Mouse (Mus musculus): ENCODE measurements around the gene Ank3. TPM values are rescaled to one million over a fixed set of nuclear protein-coding genes. Genes with fewer than 3 reads are reported as not detected.

Gene Ank3
- total and polyA plus RNA-seq, 2 experiments from 2014 or later, result 23.4 to 64.7 TPM

- Histone ChIP-seq H3K27me3 (ENCODE audit: control insufficient read depth, insufficient read depth, low read length) (0 out of 2 replicates have a peak, but pooled peaks cover 2% of the 10 kb centered on the region), H3K27ac (ENCODE audit: low read depth) (no peak overlapping the region)
- TF ChIP-seq EP300 (IDR thresholded peaks at IDR 0.05; ENCODE audit: low read depth) (no peak), CTCF (IDR thresholded peaks at IDR 0.05; ENCODE audit: low read depth) (no peak)
Measured at GRCm38 (mm10) chr10:69574190-69574663, 175.7 kb downstream of the Ank3 start.

DNA sequence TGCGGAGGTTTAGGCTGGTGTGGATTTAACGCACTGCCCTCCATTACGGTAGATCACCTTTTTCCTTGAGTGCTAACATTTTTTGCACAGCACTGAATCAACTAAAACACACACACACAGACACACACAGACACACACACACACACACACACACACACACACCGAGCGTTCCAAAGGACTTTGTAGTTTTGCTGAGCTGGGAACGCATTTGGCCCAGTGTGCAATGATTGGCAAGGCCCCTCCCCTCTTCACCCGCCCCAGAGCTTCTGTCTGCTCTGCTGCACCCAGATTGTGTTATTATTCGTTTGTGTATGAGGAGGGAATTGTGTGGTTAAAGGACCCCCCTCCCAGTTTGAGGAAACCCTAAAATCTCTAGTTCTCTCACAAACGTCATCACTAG, 176.3 kb downstream of the Ank3 start:
- Histone ChIP-seq H3K9ac (replicated peaks; ENCODE audit: low read depth, low read length) (no peak overlapping the region), H3K27ac (ENCODE audit: low read depth) (no peak overlapping the region), H3K27me3 (ENCODE audit: control insufficient read depth, insufficient read depth, low read length) (0 out of 2 replicates have a peak, but pooled peaks cover 2% of the 10 kb centered on the region), H3K4me1 (ENCODE audit: control insufficient read depth, insufficient read depth) (peaks cover 29% of the 10 kb centered on the region), H3K9me3 (replicated peaks; ENCODE audit: control insufficient read depth, low read length) (no peaks in the 10 kb centered on the region), H3K4me3 (ENCODE audit: low read depth, low read length) (no peak overlapping the region), H3K36me3 (replicated peaks; ENCODE audit: control insufficient read depth, insufficient read depth, low read length) (no peaks in the 10 kb centered on the region), H3K4me2 (ENCODE audit: low read depth, low read length) (no peak overlapping the region)
- ATAC-seq (ENCODE audit: insufficient read depth, low read depth) (no peak), DNase-seq (ENCODE audit: low spot score) (no peak)
- WGBS, result 68% methylated on average over 9 of the region's 9 CpGs
- TF ChIP-seq CTCF (IDR thresholded peaks at IDR 0.05; ENCODE audit: low read depth), result no peak

More at GRCm38 (mm10) chr10:69574190-69574663, 175.7 kb downstream of the Ank3 start:
- DNase-seq (ENCODE audit: low spot score), result no peak
- Histone ChIP-seq H3K9me3 (replicated peaks; ENCODE audit: control insufficient read depth, low read length) (no peaks in the 10 kb centered on the region), H3K4me1 (ENCODE audit: control insufficient read depth, insufficient read depth) (peaks cover 27% of the 10 kb centered on the region), H3K4me3 (ENCODE audit: low read depth, low read length) (no peak overlapping the region), H3K36me3 (replicated peaks; ENCODE audit: control insufficient read depth, insufficient read depth, low read length) (no peaks in the 10 kb centered on the region), H3K4me2 (ENCODE audit: low read depth, low read length) (peak overlapping the region; percentile 8; the same call in 1 of the 2 replicates), H3K9ac (replicated peaks; ENCODE audit: low read depth, low read length) (no peak overlapping the region)
- 11% methylated on average over 11 of the region's 11 CpGs for WGBS
- no peak for ATAC-seq (ENCODE audit: insufficient read depth, low read depth)

DNA sequence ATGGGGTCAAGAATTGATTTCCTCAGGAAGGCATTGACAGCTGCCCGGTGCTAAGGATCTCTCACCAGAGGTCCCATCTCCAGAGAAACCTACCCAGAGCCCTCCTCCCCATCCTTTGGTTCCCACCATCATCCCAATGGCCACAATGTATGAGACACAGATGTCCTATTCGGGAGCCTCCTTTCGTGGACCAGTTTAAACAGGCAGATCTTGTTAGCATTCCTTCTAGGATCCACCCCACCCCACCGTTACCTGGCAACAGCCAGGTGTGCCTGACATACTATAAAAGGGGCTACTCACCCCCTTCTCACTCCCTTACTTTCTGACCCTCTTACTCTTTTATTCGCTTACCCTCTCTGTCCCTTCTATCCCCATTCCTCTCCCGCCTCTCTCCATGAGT, 176.9 kb downstream of the Ank3 start:
- H3K4me2 ChIP-seq (ENCODE audit: low read depth, low read length), result no peak overlapping the region
- H3K36me3 ChIP-seq (replicated peaks; ENCODE audit: control insufficient read depth, insufficient read depth, low read length), result no peaks in the 10 kb centered on the region
- WGBS, result 76% methylated on average over 6 of the region's 6 CpGs
- no peak overlapping the region for H3K4me3 ChIP-seq (ENCODE audit: low read depth, low read length)
- 0 out of 2 replicates have a peak, but pooled peaks cover 2% of the 10 kb centered on the region for H3K27me3 ChIP-seq (ENCODE audit: control insufficient read depth, insufficient read depth, low read length)
- TF ChIP-seq EP300 (IDR thresholded peaks at IDR 0.05; ENCODE audit: low read depth) (no peak), CTCF (IDR thresholded peaks at IDR 0.05; ENCODE audit: low read depth) (no peak)
- H3K9me3 ChIP-seq (replicated peaks; ENCODE audit: control insufficient read depth, low read length), result no peaks in the 10 kb centered on the region
- H3K27ac ChIP-seq (ENCODE audit: low read depth), result no peak overlapping the region
- ATAC-seq (ENCODE audit: insufficient read depth, low read depth), result no peak
- no peak overlapping the region for H3K9ac ChIP-seq (replicated peaks; ENCODE audit: low read depth, low read length)
- H3K4me1 ChIP-seq (ENCODE audit: control insufficient read depth, insufficient read depth), result peaks cover 31% of the 10 kb centered on the region
- no peak for DNase-seq (ENCODE audit: low spot score)

DNA sequence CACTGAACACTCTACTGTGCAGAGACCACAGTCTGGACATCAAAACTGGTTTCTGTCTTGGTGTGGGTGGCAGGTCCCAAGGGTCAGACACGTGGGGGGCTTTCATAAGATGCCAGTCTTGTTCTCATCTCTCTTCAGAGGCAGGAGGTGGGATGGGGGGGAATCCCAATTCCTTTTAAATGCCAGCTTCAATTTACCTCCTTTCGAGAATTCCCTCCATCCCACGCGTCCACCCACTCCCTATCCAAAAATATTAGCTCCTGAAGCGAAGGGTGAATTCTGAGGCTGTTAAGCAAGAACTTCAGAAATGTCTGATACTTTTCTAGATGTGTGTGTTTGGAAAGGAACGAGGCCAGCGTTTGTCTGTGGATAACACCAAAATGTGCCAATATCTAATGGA, 177.7 kb downstream of the Ank3 start:
- no peaks in the 10 kb centered on the region for H3K9me3 ChIP-seq (replicated peaks; ENCODE audit: control insufficient read depth, low read length)
- peaks cover 26% of the 10 kb centered on the region for H3K4me1 ChIP-seq (ENCODE audit: control insufficient read depth, insufficient read depth)
- ATAC-seq (ENCODE audit: insufficient read depth, low read depth) (no peak), DNase-seq (ENCODE audit: low spot score) (no peak)
- 0 out of 2 replicates have a peak, but pooled peaks cover 2% of the 10 kb centered on the region for H3K27me3 ChIP-seq (ENCODE audit: control insufficient read depth, insufficient read depth, low read length)
- H3K4me3 ChIP-seq (ENCODE audit: low read depth, low read length), result no peak overlapping the region
- no peaks in the 10 kb centered on the region for H3K36me3 ChIP-seq (replicated peaks; ENCODE audit: control insufficient read depth, insufficient read depth, low read length)
- H3K27ac ChIP-seq (ENCODE audit: low read depth), result no peak overlapping the region
- H3K4me2 ChIP-seq (ENCODE audit: low read depth, low read length), result no peak overlapping the region
- no peak overlapping the region for H3K9ac ChIP-seq (replicated peaks; ENCODE audit: low read depth, low read length)
- WGBS, result 79% methylated on average over 7 of the region's 7 CpGs
- TF ChIP-seq CTCF (IDR thresholded peaks at IDR 0.05; ENCODE audit: low read depth) (no peak), EP300 (IDR thresholded peaks at IDR 0.05; ENCODE audit: low read depth) (no peak)

DNA sequence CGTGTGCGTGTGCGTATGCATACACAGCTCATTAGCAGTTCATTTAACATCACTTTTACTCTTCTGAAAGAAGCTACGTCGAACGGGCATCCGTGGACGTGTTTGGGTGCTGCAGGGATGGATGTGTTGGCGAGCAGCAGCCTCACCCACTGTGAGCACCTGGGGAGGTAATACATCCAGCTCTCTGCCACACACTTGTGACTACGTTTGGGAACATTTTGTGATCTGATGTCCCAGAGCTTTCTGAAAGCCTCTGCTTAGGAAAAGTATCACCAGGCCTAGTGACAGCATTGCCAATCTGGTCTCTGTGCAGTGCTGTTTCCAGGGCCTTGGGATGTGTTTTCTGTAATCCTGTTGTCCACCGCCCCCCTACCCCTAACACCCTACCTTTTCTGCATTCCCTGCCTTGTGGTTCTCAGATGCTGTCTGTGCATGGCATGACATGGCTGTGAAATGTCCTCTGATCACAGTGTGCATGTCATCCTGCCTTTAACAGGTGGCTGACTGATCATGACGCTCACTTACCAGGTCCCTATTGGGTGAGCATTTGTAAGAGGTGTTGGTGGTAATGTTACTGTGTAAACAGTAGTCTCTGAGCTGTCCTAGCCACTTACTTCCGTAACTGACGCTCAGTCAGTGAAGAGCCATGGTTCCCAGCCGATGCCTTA, 178.6 kb downstream of the Ank3 start:
- peaks cover 16% of the 10 kb centered on the region for H3K4me1 ChIP-seq (ENCODE audit: control insufficient read depth, insufficient read depth)
- no peak overlapping the region for H3K9ac ChIP-seq (replicated peaks; ENCODE audit: low read depth, low read length)
- H3K36me3 ChIP-seq (replicated peaks; ENCODE audit: control insufficient read depth, insufficient read depth, low read length), result no peaks in the 10 kb centered on the region
- no peak overlapping the region for H3K27ac ChIP-seq (ENCODE audit: low read depth)
- 0 out of 2 replicates have a peak, but pooled peaks cover 2% of the 10 kb centered on the region for H3K27me3 ChIP-seq (ENCODE audit: control insufficient read depth, insufficient read depth, low read length)
- no peak overlapping the region for H3K4me2 ChIP-seq (ENCODE audit: low read depth, low read length)
- no peak overlapping the region for H3K4me3 ChIP-seq (ENCODE audit: low read depth, low read length)
- no peak for ATAC-seq (ENCODE audit: insufficient read depth, low read depth)
- no peaks in the 10 kb centered on the region for H3K9me3 ChIP-seq (replicated peaks; ENCODE audit: control insufficient read depth, low read length)
- TF ChIP-seq CTCF (IDR thresholded peaks at IDR 0.05; ENCODE audit: low read depth), result no peak
- TF ChIP-seq EP300 (IDR thresholded peaks at IDR 0.05; ENCODE audit: low read depth), result no peak
- DNase-seq (ENCODE audit: low spot score), result no peak
- 78% methylated on average over 15 of the region's 15 CpGs for WGBS

GRCm38 (mm10) chr10:69577729-69578061, 179.1 kb downstream of the Ank3 start:
- H3K27me3 ChIP-seq (ENCODE audit: control insufficient read depth, insufficient read depth, low read length), result no peaks in the 10 kb centered on the region
- no peak for DNase-seq (ENCODE audit: low spot score)
- 82% methylated on average over 7 of the region's 7 CpGs for WGBS

More at GRCm38 (mm10) chr10:69577729-69578061, 179.1 kb downstream of the Ank3 start:
- no peak overlapping the region for H3K9ac ChIP-seq (replicated peaks; ENCODE audit: low read depth, low read length)
- peaks cover 12% of the 10 kb centered on the region for H3K4me1 ChIP-seq (ENCODE audit: control insufficient read depth, insufficient read depth)
- no peak overlapping the region for H3K4me2 ChIP-seq (ENCODE audit: low read depth, low read length)
- no peak overlapping the region for H3K27ac ChIP-seq (ENCODE audit: low read depth)
- TF ChIP-seq CTCF (IDR thresholded peaks at IDR 0.05; ENCODE audit: low read depth), result no peak
- no peak for TF ChIP-seq EP300 (IDR thresholded peaks at IDR 0.05; ENCODE audit: low read depth)
- H3K4me3 ChIP-seq (ENCODE audit: low read depth, low read length), result no peak overlapping the region
- ATAC-seq (ENCODE audit: insufficient read depth, low read depth), result no peak
- no peaks in the 10 kb centered on the region for H3K9me3 ChIP-seq (replicated peaks; ENCODE audit: control insufficient read depth, low read length)
- H3K36me3 ChIP-seq (replicated peaks; ENCODE audit: control insufficient read depth, insufficient read depth, low read length), result no peaks in the 10 kb centered on the region
